Mouse (Mus musculus): ENCODE measurements around the gene Antxr1.

The Antxr1 gene

DNA sequence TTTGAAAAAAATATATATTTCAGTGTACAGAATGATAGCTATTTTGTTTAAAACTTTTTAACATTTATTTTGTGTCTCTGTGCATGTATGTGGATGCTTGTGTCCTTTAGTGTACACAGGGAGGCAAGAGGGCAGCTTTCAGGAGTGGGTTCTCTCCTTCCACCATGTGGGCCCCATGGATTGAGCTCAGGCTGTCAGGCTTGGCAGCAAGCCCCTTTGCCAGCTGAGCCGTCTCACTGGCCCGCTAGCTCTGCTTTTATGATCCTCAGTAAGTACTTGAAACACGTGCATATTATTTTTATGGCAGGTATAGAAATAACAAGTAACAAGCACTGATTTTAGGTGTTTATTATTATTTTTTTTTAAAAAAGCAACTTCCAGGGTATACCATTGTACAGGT, 202.1 kb downstream of the Antxr1 start:
- no peak for DNase-seq

DNA sequence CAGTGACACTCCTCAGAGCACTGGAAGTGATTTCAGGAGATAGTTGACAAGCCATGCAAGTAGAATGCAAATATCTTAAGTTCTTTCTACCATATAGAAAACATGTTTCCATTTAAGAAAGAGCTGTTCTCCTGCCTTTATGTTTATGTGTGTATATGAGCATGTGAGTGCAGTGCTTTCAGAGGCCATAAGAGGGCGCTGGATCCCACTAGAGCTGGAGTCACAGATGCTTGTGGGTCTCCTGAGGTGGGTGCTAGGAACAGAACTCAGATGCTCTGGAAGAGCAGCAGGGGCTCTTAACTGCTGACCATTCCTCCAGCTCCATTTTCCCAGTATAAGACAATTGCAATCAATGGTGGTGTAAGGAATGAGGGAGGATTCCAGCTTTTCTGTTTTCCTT, 204.5 kb downstream of the Antxr1 start:
- DNase-seq, result no peak

DNA sequence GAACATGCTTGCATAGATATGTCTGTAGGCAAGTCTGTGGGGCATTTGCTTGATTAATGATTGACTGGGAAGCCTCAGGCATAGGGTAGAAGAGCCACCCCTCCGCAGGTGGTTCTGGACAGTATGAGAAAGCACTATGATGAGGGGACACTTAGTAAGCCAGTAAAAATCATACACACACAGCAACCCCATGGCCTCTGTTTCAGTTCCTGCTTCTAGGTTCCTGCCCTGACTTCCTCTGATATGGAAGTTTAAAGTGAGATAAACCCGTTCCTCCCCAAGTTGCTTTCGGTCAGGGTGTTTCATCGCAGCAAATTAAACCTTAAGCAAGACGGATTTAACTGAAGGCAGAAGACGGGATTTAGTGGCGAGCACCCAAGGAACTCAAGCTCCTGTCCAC, 205.0 kb downstream of the Antxr1 start:
- DNase-seq, result no peak

DNA sequence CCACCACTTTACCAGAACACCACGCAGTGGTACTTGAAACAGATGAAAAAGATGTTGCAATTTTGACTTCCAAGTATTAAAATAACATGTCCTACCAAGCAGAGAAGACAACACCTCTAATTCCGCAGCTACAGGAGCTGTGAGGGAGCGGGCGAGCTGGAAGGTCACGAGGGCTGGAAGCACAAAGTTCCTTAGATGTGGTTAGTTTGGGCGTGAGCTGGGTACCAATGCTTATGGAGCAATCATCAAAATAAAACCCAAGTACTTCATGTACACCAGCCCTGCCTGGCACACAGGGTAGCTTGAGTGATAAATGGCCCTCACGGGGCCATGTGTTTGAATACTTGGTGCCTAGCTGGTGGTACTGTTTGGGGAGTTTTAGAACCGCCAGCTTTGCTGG, 205.8 kb downstream of the Antxr1 start:
- no peak for DNase-seq

DNA sequence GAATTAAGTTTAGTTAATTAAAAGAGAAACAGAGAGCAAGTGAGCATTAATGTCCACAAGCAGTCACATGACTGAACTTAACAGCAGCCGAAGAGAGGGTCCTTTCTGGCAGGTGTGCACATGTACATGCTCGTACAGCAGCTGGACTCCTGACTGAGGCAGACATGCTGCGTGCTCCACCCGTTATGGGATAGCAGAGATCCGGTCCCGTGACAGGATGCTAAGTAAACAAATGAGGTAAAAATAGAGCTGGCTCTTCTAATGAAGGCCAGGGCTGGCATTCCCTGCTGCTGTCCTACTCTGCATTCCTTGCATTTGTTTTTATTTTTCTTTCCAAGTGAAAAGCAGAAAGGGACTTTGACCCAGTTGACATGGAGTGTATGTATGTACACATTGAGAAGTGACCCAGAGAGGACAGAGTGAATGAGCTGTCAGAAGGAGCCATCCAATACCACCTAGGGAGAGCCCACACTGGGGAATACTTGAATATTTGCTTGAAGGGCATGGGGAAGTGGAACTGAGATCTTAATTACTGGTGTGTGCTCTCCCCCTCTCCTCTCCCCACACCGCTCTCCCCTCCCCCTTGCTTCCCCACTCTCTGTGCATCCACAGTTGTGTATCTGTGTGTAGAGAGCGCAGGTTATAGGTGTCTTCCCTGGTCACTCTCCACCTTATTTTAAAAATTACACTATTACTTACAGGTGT, 208.4 kb downstream of the Antxr1 start:
- no peak for DNase-seq

DNA sequence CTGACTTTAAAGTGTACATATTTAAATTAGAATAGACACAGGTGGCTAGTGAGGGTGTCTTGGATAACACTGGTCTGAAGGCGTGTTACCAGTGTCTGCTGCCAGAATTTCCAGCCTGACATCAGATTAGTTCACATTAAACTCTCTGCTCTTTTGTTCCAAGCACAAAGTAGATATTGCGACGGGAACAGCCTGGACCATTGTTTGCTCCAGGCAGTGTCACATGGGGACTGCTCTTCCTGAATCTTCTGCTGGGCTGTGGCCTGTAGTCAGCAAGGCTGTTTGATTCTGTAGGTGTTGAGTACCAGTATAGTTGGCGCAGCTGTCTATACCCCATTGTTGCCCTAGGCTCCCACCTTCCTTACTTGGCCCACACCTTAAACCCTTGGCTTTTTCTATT, 211.6 kb downstream of the Antxr1 start:
- DNase-seq, result no peak

DNA sequence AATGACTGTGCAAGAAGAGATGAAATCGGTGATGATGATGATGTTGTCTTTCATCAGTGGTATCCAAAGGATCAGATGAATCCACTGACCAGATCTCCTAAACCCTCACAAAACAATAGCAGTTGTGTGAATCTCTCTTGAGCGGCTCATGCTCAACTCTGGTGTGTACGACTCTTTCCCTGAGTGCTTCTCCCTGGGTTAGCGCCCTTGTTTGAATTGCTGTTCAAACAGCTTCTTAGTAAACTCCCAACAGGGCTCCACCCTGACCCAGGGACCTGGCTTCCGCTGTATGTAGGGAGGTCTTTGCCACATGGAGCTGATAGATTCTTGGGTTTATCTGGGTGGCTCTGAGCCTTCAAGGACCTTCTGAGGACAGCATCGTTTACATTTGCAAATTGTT, 212.2 kb downstream of the Antxr1 start:
- no peak for DNase-seq

DNA sequence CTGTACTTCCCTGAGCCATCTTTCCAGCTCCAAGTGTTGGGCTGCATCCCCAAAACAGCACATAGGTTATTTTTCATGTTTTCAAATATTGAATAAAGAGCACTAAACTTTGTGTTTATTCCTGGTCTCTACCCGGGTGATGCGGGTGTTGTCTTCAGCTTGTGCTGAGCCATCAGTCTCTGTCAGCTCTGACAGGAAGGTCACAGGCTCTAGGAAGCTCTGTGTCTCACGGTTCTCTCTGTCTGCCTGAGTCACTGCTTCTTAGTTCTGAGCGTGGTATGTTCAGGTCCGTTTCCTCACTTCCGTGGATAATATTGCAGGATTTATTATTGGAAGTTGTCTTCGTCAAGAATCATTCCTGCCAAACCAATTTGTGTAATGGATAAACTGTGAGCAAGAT, 213.7 kb downstream of the Antxr1 start:
- DNase-seq, result no peak

DNA sequence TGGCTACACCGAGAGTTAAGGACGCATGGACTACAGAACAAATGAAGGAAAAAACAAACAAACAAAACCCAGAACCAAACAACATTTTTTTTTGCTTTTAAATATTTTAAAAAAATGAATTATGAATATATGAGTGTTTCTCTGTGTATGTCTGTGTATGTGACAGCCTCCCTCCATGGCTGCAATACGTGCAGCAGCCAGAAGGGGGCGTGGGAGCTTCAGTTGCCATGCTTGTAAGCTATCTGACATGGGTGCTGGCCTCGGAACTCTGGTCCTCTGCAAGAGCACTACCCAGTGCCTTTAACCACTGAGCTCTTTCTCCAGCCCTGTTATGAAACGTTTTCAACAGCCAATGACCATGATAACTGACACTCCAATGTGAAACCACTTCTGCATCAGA, 215.0 kb downstream of the Antxr1 start:
- DNase-seq, result no peak

DNA sequence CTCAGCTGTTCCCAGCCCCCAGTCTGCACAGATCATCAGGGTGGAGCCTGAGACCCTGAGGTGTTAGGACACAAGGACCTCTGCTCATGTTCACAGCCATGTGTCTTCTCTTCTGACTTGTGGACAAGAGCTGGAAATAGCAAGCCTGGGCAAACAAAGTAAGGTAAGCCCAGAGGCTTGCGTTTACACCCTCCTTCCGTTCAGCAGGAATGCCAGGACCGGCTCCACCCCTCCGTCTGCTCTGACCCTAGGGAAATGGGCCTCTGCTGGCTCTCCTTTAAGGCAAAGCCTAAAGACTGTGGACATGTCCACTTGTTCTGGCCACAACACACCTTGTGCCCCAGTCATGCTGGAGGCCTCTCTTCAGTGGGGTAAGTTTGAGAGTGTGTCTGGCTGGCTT, 215.6 kb downstream of the Antxr1 start:
- DNase-seq, result peak in 1 of 2 experiments; percentile 19

DNA sequence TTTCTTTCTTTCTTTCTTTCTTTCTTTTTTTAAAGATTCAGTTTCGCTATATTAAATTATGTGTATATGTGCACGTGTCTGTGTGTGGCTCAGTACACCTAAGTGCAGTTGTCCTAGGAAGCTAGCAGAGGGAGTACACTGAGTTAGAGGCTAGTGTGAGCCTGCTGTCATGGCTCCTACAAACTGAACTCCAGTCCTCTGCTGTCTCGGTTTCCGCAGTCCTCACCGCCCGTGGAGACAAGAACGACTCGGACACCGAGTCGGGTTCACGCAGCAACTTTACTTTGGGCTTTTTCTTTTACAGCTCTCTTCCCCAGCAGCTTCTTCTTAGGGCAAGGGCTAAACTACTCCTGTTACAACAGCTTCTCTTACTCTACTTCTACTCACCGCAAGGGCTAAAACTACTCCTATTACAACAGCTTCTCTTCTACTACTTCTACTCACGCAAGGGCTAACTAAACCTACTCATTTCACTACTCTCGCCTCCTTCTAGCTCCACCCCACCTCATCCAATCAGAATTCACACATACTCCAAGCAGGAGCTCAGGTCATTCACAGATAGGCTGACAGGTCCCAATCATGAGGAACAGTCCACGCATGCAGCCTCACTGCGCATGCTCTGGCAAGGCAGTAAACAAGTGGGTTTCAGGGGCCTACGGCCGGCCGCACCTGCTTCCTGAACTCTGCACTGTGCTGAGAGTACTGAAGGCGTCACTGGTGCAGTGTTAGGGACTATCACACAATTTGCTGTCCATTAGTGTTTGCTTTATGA, 216.4 kb downstream of the Antxr1 start:
- peak; percentile 46 to 64 for DNase-seq

DNA sequence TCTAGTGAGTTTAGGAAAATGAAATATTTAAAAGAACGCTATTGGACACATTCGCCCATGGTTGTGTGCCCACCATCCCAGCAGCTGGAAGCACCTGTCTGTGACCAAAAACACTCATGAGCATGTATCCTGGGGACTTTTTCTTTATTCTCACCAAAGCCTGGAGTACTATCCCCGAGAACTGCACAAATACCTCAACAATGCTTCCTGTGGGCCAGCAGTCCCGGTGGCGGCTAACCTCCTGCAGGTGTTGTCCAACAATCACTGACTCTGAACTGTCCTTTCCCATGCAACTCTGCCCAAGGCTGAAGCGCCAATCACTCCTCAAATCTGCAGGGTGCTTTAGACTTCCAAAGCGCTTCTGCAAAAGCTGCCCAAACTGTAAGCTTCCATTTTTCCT, 219.0 kb downstream of the Antxr1 start:
- DNase-seq, result no peak

DNA sequence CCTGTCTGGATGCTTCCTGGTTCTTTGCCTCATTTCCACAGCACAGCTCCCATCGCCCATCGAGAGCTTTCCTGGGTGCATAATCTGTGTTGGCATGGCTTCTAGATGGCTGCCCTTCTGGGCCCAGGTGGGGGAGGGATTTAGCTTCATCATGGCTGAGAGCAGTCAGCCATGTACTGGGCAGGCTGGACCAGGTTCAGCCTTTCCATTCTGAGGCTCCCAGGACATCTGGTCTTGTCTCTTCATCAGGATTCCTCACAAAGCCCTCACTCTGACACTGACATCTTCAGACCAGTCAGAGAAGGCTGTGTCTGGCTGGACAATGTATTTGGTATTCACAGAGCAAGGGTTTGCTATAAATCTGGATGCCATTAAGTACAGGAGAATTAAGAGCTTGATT, 219.6 kb downstream of the Antxr1 start:
- DNase-seq, result no peak

DNA sequence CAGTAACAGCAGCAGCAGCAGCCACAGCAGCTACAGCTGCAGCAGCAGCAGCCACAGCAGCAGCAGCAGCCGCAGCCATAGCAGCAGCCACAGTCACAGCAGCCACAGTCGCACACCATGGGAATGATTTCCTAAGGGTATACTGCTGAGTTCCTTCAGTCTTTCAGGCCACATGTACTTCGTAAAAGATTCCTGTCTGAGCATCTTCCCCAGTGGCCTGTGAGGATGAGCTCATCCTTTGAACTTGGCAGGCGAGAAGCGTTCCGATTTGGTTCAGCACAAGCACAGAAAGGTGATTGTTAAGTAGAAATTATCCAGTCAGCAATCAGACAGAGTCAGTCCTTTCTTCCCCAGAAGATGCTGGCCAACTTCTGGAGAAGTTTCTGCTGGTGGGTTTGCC, 223.5 kb downstream of the Antxr1 start:
- DNase-seq, result no peak

DNA sequence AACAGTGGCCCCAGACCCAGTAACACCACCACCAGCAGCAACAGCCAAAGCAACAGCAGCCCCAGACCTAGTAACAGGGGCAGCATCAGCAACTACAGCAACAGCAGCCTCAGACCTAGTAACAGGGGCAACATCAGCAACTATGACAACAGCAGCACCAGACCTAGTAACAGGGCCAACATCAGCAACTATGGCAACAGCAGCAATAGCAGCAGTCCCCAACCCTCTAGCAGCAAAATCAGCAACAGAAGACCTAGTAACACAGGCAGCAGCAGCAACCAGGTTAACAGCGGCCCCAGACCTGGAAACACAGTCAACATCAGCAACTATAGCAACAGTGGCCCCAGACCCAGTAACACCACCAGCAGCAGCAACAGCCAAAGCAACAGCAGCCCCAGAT, 224.1 kb downstream of the Antxr1 start:
- no peak for DNase-seq

DNA sequence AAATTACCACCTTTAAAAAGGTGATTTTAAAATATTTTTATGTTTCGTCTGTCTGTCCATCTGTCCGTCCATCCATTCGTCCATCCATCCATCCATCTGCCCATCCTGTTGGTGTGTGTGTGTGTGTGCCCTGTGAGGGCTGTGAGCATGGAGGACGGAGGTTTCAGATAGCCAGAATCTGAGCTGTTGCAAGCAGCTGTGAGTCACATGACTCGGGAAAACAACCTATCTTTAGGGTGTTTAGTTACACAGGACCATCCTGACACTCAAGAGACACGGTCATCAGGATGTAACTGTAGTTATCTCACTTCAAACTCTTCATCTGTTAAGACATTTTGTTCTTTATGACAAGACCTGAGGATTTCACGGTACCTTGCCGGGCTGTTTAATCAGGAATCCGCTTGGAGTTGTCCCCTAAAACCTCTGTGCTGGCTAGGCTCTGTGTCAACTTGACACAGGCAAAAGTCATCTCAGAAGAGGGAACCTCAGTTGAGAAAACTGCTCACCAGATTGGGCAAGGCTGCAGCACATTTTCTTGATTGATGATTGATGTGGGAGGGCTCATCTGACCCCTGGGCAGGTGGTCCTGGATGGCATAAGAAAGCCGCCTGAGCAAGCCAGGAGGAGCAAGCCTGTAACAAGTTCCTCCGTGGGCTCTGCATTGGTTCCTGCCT, 231.4 kb downstream of the Antxr1 start, which contains the start of gene D6Ertd527e:
TSS of gene D6Ertd527e (plus strand) at position 624 of the 674 bp plus-strand sequence.
- DNase-seq, result no peak

DNA sequence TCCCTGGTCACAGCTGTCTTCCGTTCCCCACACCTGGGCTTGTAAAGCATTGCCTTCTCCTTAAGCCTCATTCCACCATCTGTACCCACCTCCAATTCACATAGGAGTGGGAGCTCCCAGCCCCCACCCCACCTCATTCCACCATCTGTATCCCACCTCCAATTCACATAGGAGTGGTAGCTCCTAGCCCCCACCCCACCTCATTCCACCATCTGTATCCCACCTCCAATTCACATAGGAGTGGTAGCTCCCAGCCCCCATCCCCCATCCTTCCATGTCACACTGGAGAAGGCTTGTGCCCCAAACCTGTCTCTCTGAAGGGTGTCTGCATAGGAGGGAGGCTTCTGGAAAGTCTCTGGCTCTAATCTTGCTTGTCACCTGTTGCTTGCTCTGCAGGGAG, 232.3 kb downstream of the Antxr1 start:
- DNase-seq, result no peak

DNA sequence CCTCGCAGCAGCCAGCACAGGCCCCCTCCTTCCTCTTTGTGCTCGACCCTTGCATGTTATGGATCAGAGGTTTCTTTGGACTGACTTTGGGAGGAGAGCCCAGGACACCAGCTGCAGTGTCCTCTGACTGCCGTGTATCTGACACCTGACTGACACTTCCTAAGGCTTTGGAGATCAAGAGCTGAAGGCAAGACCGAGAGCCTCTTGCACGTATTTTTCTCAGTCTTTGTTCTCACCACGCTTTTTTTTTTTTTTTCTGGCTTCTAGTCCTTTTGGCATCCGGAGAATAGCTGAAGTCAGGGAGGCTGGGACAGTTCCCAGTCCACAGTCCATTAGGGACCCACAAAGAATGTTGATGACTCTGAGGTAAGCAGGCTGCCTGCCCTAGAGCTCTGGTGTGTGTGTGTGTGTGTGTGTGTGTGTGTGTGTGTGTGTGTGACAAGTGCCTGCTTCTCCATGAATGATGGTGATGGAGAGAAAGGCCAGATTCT, 233.2 kb downstream of the Antxr1 start:
- no peak for DNase-seq

DNA sequence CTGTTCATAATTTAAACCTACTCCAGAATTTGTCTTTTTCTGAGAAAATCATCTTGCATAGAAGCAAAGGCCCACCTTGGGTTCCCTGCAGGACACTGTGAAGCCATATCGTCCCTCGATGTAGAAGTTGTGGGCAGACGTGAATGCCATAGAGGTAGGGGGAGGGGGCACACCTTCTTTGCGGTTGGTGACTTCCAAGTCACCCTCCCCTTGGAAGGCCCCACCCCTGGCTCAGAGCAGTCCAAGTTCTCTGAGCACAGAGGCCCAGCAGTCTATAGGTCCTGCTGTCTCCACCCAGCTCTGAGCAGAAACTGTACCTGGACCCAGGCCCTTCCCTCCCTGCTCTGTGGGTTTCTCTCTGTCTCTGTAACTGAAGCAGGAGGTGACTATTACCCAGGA, 233.7 kb downstream of the Antxr1 start:
- peak in 1 of 2 experiments; percentile 12 for DNase-seq

DNA sequence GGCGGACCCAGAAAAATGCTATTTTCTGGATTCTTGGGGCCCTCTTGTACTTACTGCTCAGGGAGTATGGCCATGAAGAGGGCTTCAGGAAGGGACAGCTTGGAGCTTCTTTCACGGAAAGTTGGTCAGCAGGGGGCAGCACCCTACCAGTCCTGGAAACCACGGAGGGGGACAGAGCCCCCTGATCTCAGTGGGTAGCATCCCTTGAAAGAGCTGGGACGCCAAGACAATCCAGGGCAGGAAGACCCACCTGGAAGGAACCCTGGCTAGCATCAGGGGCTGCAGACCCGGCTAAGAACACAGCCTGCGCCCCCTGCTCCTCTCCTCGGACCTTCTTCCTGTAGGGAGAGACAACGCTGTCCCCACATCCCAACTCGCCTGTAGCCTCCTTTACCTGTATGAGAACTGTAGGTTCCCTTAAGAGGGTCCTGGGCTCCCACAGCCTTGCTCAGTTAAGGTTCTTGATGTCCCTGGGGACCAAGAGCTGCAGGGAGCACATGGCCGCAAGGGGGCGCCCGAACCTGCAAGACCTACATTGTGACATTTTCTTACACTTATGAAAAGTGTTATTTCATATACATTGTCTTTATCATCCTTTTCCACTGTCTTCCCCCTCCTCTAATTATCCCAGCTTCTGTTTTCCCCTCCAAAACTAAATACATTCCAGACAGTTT, 234.2 kb downstream of the Antxr1 start:
- peak; percentile 69 to 93 for DNase-seq

DNA sequence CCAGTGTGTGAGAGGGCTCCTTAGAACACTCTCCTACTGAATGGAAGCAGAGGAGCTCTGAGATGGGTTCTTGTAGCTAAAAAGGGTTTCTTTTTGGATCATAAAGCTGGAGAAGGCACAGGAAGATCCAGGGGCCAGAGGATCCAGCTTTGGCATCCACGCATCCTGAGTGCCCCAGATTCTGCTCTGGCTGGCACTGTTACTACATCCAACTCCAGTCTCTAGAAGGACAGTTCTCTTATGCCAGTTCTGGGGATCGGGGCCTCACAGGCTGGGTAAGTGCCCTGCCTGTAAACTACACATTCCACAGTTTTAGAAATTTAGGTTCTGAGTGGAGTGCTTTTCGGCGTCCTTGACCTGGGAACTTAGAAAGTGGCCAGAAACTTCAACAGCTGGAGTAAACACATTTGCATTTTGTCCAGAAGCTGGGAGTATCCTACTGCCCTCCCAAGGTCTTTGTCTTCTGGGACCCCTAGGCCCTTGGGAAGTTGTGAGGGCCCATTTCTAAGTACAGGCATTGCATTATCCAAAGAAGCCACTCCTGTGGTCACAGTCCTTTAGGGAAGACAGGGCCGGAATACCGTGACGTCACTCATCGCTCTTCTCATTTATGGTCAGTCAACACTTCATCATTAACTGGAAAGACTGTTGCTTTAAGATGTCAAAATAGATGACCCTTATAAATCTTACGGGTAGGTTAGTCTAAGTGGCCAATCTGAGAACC, 235.2 kb downstream of the Antxr1 start:
- DNase-seq, result no peak

DNA sequence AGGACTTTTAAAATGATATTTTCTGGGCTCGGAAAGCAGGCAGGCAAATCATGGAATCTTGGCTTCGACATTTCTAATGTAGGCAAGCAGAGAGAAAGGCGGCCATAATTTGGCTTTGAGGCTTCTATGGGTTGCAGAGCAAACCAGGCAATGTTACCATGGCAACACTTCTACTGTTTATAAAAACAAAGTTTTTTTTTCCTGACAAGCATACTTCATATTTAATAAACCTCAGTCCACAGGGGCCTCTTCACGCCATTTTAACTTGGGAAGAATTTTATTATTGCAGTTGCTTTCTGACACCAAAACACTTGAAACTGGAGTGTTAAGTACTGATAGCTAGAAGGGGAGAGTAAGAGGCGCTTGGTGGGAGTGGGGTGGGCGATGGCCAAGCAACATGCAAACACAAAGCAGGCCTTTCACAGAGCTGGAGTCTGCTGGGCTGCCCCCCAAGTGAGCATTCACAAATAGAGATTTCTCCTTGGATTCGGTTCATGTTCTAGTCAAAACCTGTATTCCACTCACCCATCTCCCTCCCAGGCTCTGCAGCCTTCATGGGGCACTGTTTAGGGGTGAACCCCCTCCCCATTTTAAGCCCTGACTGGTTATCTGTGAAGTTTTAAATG, 235.8 kb downstream of the Antxr1 start:
- no peak for DNase-seq
